19 mouse cellular contexts compared by ENCODE assay signal in the genomic region with DNA sequence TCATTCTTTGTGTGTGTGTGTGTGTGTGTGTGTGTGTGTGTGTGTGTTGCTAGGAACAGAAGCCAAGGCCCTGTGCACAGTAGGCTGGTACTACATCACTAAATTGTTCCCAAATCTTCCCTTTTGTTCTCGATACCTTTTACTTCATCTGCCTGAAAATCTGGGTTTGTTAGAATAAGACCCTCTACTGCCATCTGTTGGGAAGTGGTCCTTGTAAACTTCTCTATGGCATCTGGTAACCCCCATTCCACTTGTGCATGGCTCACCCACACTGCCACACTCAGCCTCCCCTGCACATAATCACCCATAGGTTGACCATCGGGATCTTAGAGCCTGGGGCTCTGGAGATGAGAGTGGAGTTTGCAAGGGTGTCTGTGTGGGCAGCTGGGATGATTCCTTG. TPM values are rescaled to one million over a fixed set of nuclear protein-coding genes. Genes with fewer than 3 reads are reported as not detected.
DNase-seq lines count a peak whose midpoint lies in the region; ATAC-seq and TF ChIP-seq lines count a peak whose summit lies in the region.
"Had no signal": no experiment of that assay in that cellular context is flagged by ENCODE, and none has a peak within 500 bp of the region (broad histone marks: within the 10 kb centered on the region; RNA-seq: fewer than 3 reads in every experiment).

No protein-coding gene starts in this region.

- H3K9me3 ChIP-seq in forebrain, embryonic 14.5 days (replicated peaks; ENCODE audit: control insufficient read depth, low read length): no peaks in the 10 kb centered on the region
- no peaks in the 10 kb centered on the region for H3K9me3 ChIP-seq in forebrain, embryonic 10.5 days
- no peaks in the 10 kb centered on the region for H3K9me3 ChIP-seq in embryonic facial prominence, embryonic 14.5 days (ENCODE audit: control insufficient read depth, low read length)
- H3K9me3 ChIP-seq: hindbrain, embryonic 12.5 days; limb, embryonic 15.5 days; neural tube, embryonic 12.5 days had no signal

- no peak overlapping the region for H3K4me3 ChIP-seq in forebrain, embryonic 14.5 days (ENCODE audit: low read depth, low read length)
- H3K4me3 ChIP-seq in forebrain, embryonic 10.5 days: no peak overlapping the region
- no peak overlapping the region for H3K4me3 ChIP-seq in left cerebral cortex, adult 2 months
- H3K4me3 ChIP-seq in embryonic facial prominence, embryonic 14.5 days (ENCODE audit: low read depth, low read length): no peak overlapping the region
- H3K4me3 ChIP-seq: erythroblast, embryonic 14.5 days; hindbrain, embryonic 12.5 days; limb, embryonic 15.5 days; neural tube, embryonic 12.5 days had no signal

- no peaks in the 10 kb centered on the region for H3K36me3 ChIP-seq in forebrain, embryonic 14.5 days (ENCODE audit: control insufficient read depth, insufficient read depth, low read length)
- H3K36me3 ChIP-seq in forebrain, embryonic 10.5 days (replicated peaks): peaks cover 14% of the 10 kb centered on the region
- H3K36me3 ChIP-seq in embryonic facial prominence, embryonic 14.5 days (ENCODE audit: control insufficient read depth, insufficient read depth, low read length): peaks cover 8% of the 10 kb centered on the region; the same call in 1 of the 2 replicates
- H3K36me3 ChIP-seq: hindbrain, embryonic 12.5 days; neural tube, embryonic 12.5 days had no signal

- intact Hi-C loops in left cerebral cortex, adult 2 months (cut with DNase I): no loop called here
- intact Hi-C loops in left cerebral cortex, postnatal 25 days (cut with DNase I): no loop called here

- 74% methylated on average over 2 of the region's 2 CpGs for WGBS in forebrain, embryonic 14.5 days
- WGBS in forebrain, embryonic 10.5 days: 83% methylated on average over 2 of the region's 2 CpGs
- WGBS in embryonic facial prominence, embryonic 14.5 days: 58% methylated on average over 2 of the region's 2 CpGs

- peak; percentile 18 for TF ChIP-seq CTCF in left cerebral cortex, adult 2 months (IDR thresholded peaks at IDR 0.05)

- H3K4me2 ChIP-seq in forebrain, embryonic 14.5 days (ENCODE audit: low read length): no peak overlapping the region
- no peak overlapping the region for H3K4me2 ChIP-seq in embryonic facial prominence, embryonic 14.5 days (ENCODE audit: low read depth, low read length)
- H3K4me2 ChIP-seq: hindbrain, embryonic 12.5 days; limb, embryonic 15.5 days; neural tube, embryonic 12.5 days had no signal

- no peaks in the 10 kb centered on the region for H3K27me3 ChIP-seq in forebrain, embryonic 14.5 days (replicated peaks; ENCODE audit: control insufficient read depth, insufficient read depth, low read length)
- H3K27me3 ChIP-seq in forebrain, embryonic 10.5 days (ENCODE audit: poor library complexity, severe bottlenecking): no peaks in the 10 kb centered on the region
- H3K27me3 ChIP-seq in embryonic facial prominence, embryonic 14.5 days (replicated peaks; ENCODE audit: control insufficient read depth, insufficient read depth, low read length): no peaks in the 10 kb centered on the region
- H3K27me3 ChIP-seq: hindbrain, embryonic 12.5 days; limb, embryonic 15.5 days; neural tube, embryonic 12.5 days had no signal

- no peak for ATAC-seq in forebrain, embryonic 14.5 days
- no peak for ATAC-seq in embryonic facial prominence, embryonic 14.5 days (ENCODE audit: low read depth)
- ATAC-seq: intestine, embryonic 16.5 days had no signal

- H3K4me1 ChIP-seq in forebrain, embryonic 14.5 days (ENCODE audit: control insufficient read depth, insufficient read depth, low read length): peaks cover 2% of the 10 kb centered on the region; the same call in 1 of the 2 replicates
- H3K4me1 ChIP-seq in forebrain, embryonic 10.5 days: peaks cover 18% of the 10 kb centered on the region
- peaks cover 18% of the 10 kb centered on the region for H3K4me1 ChIP-seq in embryonic facial prominence, embryonic 14.5 days (ENCODE audit: control insufficient read depth, insufficient read depth, low read length)
- H3K4me1 ChIP-seq: neural tube, embryonic 12.5 days had no signal

- H3K27ac ChIP-seq in forebrain, embryonic 14.5 days (ENCODE audit: low read depth, low read length): no peak overlapping the region
- no peak overlapping the region for H3K27ac ChIP-seq in forebrain, embryonic 10.5 days
- H3K27ac ChIP-seq in left cerebral cortex, adult 2 months: no peak overlapping the region
- H3K27ac ChIP-seq in embryonic facial prominence, embryonic 14.5 days (replicated peaks; ENCODE audit: low read depth, low read length): no peak overlapping the region
- H3K27ac ChIP-seq: hindbrain, embryonic 12.5 days; limb, embryonic 15.5 days; neural tube, embryonic 12.5 days had no signal

- peak; percentile 37 for DNase-seq in forebrain, embryonic 14.5 days (ENCODE audit: low spot score)
- no peak for DNase-seq in forebrain, embryonic 10.5 days (ENCODE audit: extremely low spot score, low spot score)
- DNase-seq in left cerebral cortex, adult 2 months (ENCODE audit: extremely low spot score in 1 of 2, low spot score in 2 of 2): no peak
- no peak for DNase-seq in left cerebral cortex, postnatal 25 days (ENCODE audit: low spot score in 2 of 2)
- peak; percentile 23 for DNase-seq in 416B (ENCODE audit: low read depth)
- DNase-seq in embryonic facial prominence, embryonic 14.5 days (ENCODE audit: low spot score): peak; percentile 67
- DNase-seq in urinary bladder, adult 18-20 months (ENCODE audit: low spot score in 2 of 2): no peak
- DNase-seq: adrenal gland, postnatal 36 days; B cell, adult 2 months; cerebellum, adult 9-10 months; heart, adult 18-20 months; kidney, postnatal 10 days; lung, adult 18-20 months; thymus, postnatal 25 days had no signal

- H3K9ac ChIP-seq in forebrain, embryonic 14.5 days (ENCODE audit: low read length): no peak overlapping the region
- H3K9ac ChIP-seq in embryonic facial prominence, embryonic 14.5 days (ENCODE audit: low read depth, low read length): no peak overlapping the region
- H3K9ac ChIP-seq: hindbrain, embryonic 12.5 days; limb, embryonic 15.5 days; neural tube, embryonic 12.5 days had no signal

RNA-seq across cellular contexts. Expression of gene Ctdspl, which starts 31.2 kb away (rescaled TPM):
- 5.7 and 6.4 TPM in 2 replicates for polyA plus RNA-seq in forebrain, embryonic 14.5 days (2014; fragmentation: Nextera tagmentation; extraction: Ambion mirVana)
- 7.2 and 7.3 TPM in 2 replicates for polyA plus RNA-seq in forebrain, embryonic 10.5 days (2016; fragmentation: Nextera tagmentation; extraction: Ambion mirVana)
- total RNA-seq in left cerebral cortex, adult 2 months (2021): 10 to 100 TPM; 33.9 to 37.5 TPM
- 10 to 100 TPM; 31.9 to 38.7 TPM for total RNA-seq in left cerebral cortex, postnatal 25 days (2021)
- 17.7 and 17.8 TPM in 2 replicates for polyA plus RNA-seq in embryonic facial prominence, embryonic 14.5 days (2014; fragmentation: Nextera tagmentation; extraction: Ambion mirVana)

Comparison
In these comparisons a context has a peak if more than half of its experiments do, and no peak if none do; other contexts are left out.
1. DNase-seq: peak in forebrain, embryonic 14.5 days (single experiment), 416B (single experiment) and embryonic facial prominence, embryonic 14.5 days (single experiment); none in forebrain, embryonic 10.5 days (single experiment), left cerebral cortex, adult 2 months (0 of 2), left cerebral cortex, postnatal 25 days (0 of 2) and urinary bladder, adult 18-20 months (0 of 2).